Mouse (Mus musculus): ENCODE data around the gene Pakap. TPM values are rescaled to one million over a fixed set of nuclear protein-coding genes. Genes with fewer than 3 reads are reported as not detected.

The Pakap gene
- polyA plus RNA-seq, 1 experiment from 2014 or later = 39.4 TPM

DNA sequence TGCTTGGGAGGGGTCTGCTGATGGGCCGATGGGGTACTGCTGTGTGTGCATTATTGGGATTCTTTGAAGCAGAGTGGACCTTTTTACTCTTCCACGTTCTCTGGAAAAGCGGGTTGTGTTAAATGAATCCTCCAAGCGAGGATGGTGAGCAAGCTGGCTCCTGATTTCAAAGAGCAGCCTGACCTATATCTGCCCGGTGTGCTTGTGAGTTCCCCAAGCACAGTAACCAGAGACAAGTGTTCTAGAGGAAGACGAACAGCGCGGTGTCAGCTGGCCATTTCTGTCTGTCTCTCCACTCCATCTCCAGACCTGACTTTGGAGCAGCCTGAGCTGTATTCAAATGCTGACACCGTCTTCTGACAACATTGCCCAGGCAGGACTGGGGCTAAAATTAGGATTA lies 71.0 kb downstream of the Pakap start:
- H3K36me3 ChIP-seq = no peaks in the 10 kb centered on the region
- peaks cover 27% of the 10 kb centered on the region for H3K4me1 ChIP-seq
- no peak for DNase-seq (ENCODE audit: low spot score)
- WGBS = 87% methylated on average over 9 of the region's 9 CpGs
- 0 out of 2 replicates have a peak, but pooled peaks cover 4% of the 10 kb centered on the region for H3K27me3 ChIP-seq (ENCODE audit: low read depth, poor library complexity, severe bottlenecking)
- H3K4me3 ChIP-seq = no peak overlapping the region
- no peaks in the 10 kb centered on the region for H3K9me3 ChIP-seq (replicated peaks)
- no peak overlapping the region for H3K27ac ChIP-seq

DNA sequence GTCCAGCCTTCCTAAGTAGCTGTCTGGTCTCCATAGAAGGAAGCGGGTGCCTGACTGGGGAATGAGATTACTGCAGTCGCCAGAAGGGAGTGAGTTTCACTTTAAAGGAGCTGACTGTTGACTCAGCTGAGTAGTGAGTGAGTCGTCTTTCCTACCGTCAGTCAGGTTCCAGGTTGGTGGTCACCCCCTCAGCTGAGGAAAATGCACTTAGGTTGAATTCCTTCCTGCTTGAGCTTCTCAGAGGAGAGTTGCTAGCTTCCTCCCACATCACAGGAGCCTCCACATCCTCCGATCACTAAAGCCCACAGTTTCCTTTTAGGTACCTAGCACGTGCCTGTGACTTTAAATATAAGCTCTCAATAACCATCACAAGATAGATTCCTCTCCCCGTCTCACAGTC lies 72.2 kb downstream of the Pakap start:
- Histone ChIP-seq H3K27ac (no peak overlapping the region), H3K9me3 (replicated peaks) (no peaks in the 10 kb centered on the region), H3K4me1 (peaks cover 24% of the 10 kb centered on the region)

DNA sequence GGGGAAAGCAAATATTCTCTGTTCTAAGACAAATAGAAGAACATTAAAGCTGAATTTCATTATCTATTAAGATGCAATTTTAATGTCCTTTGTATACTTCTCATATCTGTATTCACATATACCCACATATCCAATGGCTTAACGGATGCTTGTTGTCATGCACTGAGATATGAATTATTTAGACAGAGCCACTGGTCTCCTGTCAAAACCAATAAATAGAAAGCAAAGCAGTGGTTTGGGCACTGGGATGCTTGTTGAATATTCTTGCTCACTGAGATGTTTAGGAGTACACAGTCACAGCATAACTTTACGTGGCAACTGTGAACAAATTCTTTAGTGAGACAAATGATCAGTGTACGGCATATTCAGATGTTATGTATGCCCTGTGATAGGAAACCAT lies 73.0 kb downstream of the Pakap start:
- Histone ChIP-seq H3K36me3 (no peaks in the 10 kb centered on the region), H3K9me3 (replicated peaks) (no peaks in the 10 kb centered on the region), H3K4me3 (no peak overlapping the region), H3K27ac (no peak overlapping the region), H3K27me3 (ENCODE audit: low read depth, poor library complexity, severe bottlenecking) (0 out of 2 replicates have a peak, but pooled peaks cover 4% of the 10 kb centered on the region), H3K4me1 (peaks cover 24% of the 10 kb centered on the region)
- 92% methylated on average over 3 of the region's 3 CpGs for WGBS
- DNase-seq (ENCODE audit: low spot score) = no peak

More for the DNA sequence above, 72.2 kb downstream of the Pakap start:
- H3K4me3 ChIP-seq = no peak overlapping the region
- DNase-seq (ENCODE audit: low spot score) = no peak
- H3K36me3 ChIP-seq = no peaks in the 10 kb centered on the region
- 0 out of 2 replicates have a peak, but pooled peaks cover 4% of the 10 kb centered on the region for H3K27me3 ChIP-seq (ENCODE audit: low read depth, poor library complexity, severe bottlenecking)
- 55% methylated on average over 7 of the region's 7 CpGs for WGBS

DNA sequence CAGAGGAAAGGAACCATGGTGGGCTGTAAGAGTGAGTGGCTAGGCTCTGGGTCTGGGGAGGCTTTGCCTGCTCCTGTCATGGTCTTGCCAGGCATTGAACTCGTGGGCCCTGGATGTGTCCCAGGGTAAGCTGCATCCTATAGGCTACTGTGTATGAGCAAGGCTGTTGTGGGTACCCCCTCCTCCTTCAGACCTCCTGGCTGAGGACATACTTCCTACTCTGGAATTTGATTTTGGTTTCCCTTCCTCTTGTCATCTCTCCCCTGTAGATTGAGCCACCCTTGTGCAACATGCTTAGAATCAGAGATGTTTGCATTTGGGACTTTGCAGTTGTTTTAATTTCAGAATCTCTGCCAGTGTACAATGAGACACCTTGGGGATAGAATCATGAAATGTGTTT lies 83.0 kb downstream of the Pakap start:
- H3K4me3 ChIP-seq = no peak overlapping the region
- H3K4me1 ChIP-seq = no peaks in the 10 kb centered on the region
- no peak overlapping the region for H3K27ac ChIP-seq
- H3K36me3 ChIP-seq = peaks cover 9% of the 10 kb centered on the region; the same call in 1 of the 2 replicates
- H3K9me3 ChIP-seq (replicated peaks) = no peaks in the 10 kb centered on the region
- DNase-seq (ENCODE audit: low spot score) = no peak
- H3K27me3 ChIP-seq (ENCODE audit: low read depth, poor library complexity, severe bottlenecking) = no peaks in the 10 kb centered on the region
- 86% methylated on average over 1 of the region's 1 CpGs for WGBS

DNA sequence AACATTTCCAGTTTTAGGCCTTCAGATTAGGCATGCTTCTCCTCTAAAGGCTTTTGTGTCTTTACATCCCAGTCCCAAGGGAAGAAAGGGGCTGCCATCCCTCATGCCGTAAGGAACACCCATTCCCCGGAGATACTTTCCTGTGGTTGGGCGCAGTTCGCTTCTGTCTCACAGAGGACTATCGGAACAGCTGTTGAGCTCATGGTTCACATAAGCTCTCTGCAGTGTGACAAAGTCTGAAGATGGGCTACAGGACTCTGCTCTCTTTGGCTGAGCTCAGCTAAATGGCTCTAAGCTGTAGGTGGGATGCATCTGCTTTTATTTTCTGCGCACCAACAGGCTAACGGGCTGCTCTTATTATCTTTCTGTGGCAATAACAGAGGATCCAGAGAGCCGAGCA lies 83.6 kb downstream of the Pakap start:
- peaks cover 9% of the 10 kb centered on the region; the same call in 1 of the 2 replicates for H3K36me3 ChIP-seq
- WGBS = 94% methylated on average over 8 of the region's 8 CpGs

DNA sequence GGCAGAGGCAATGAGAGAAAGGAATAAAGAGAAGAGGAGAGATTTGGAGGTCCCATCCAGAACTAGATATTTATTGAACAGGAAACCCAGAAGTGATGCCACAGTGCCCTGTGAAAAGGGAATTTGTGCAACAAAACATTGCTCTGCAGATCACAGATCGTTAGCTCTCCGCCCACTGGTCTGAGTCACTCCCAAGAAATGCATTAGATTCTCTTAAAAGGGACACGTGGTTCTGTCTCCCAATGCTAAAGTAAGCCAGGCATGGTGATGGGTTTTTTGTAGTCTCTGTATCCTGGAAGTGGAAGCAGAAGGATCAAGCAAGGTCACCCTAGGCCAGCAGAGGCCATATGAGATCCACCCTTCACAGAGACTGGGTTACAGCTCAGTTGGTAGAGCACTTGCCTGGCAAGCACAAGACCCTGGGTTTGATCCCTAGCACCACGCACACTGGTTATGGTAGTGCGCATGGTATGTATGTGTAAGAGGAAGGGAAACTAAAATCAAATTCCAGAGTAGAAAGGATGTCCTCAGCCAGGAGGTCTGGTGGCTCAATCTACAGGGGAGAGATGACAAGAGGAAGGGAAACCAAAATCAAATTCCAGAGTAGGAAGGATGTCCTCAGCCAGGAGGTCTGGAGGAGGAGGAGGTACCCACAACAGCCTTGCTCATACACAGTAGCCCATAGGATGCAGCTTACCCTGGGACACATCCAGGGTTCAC lies 84.4 kb downstream of the Pakap start:
- H3K4me1 ChIP-seq = no peaks in the 10 kb centered on the region
- no peak overlapping the region for H3K4me3 ChIP-seq
- DNase-seq (ENCODE audit: low spot score) = no peak
- no peaks in the 10 kb centered on the region for H3K27me3 ChIP-seq (ENCODE audit: low read depth, poor library complexity, severe bottlenecking)
- 83% methylated on average over 5 of the region's 5 CpGs for WGBS
- peaks cover 15% of the 10 kb centered on the region for H3K36me3 ChIP-seq
- H3K27ac ChIP-seq = no peak overlapping the region
- no peaks in the 10 kb centered on the region for H3K9me3 ChIP-seq (replicated peaks)

More for the DNA sequence above, 83.6 kb downstream of the Pakap start:
- Histone ChIP-seq H3K27me3 (ENCODE audit: low read depth, poor library complexity, severe bottlenecking) (no peaks in the 10 kb centered on the region), H3K4me1 (no peaks in the 10 kb centered on the region), H3K4me3 (no peak overlapping the region), H3K9me3 (replicated peaks) (no peaks in the 10 kb centered on the region), H3K27ac (no peak overlapping the region)
- DNase-seq (ENCODE audit: low spot score) = no peak

DNA sequence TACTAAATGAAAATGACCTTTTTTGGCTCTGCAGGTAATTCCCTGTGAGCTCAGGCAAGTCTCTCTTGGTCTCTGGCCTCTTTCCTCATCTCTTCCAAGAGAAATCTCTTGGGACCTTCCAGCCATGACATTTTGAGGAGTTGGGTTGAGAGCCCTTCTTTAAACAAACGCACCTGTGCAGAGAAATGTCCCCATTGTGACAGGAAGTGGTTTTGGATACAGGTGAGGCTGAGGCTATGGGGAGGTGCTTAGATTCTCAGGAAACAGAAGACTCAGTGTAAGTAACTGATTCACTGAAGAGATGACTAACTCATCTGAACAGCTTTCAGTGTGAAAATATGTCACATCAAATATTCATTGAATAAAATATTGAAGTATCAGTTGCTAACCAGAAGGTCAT lies 88.0 kb downstream of the Pakap start:
- H3K4me3 ChIP-seq = no peak overlapping the region
- DNase-seq (ENCODE audit: low spot score) = no peak
- no peaks in the 10 kb centered on the region for H3K9me3 ChIP-seq (replicated peaks)
- 86% methylated on average over 1 of the region's 1 CpGs for WGBS
- H3K27me3 ChIP-seq (ENCODE audit: low read depth, poor library complexity, severe bottlenecking) = no peaks in the 10 kb centered on the region
- no peak overlapping the region for H3K27ac ChIP-seq
- peaks cover 11% of the 10 kb centered on the region for H3K4me1 ChIP-seq
- peaks cover 9% of the 10 kb centered on the region for H3K36me3 ChIP-seq

DNA sequence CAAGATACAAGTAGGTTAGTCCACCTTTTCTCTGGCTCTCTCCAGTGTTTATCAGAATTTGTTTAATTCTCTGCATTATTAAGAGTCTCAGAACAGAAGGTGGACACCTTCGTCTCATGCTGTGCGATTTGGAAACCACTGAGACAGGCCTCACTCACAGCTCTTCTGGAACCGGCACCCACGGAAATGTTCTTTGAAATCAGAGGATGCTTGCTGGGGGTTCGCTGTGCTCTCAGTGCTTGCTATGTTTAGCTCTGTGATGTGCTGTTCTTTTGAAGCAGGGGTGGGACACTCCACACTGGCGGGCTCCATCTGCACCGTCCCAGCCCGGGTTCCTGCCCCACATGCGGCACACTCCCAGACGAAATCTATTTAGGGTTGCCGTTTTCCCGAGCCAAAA lies 88.4 kb downstream of the Pakap start:
- H3K27me3 ChIP-seq (ENCODE audit: low read depth, poor library complexity, severe bottlenecking) = no peaks in the 10 kb centered on the region
- no peaks in the 10 kb centered on the region for H3K9me3 ChIP-seq (replicated peaks)
- WGBS = 93% methylated on average over 12 of the region's 12 CpGs
- no peak for DNase-seq (ENCODE audit: low spot score)
- peaks cover 13% of the 10 kb centered on the region for H3K4me1 ChIP-seq
- no peak overlapping the region for H3K4me3 ChIP-seq
- H3K36me3 ChIP-seq = peaks cover 9% of the 10 kb centered on the region
- no peak overlapping the region for H3K27ac ChIP-seq

DNA sequence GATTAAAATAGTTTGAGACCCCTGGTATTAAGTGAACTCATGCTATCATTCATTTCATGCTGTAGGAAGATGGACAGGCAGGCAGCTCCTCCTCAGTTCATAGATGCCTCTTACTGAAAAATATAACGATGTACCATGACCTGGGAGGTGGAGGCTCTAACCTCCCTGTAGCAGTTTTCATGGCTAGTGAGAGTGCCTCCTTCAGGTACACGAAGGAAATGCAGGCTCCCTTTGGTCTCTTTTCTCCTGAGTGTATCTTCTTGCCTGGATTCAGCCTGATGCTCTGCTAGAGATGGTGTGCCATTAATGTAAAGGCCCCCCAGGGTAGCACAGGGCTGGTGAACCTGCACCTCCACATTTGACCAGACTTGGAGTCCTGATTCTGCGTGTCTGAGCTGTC lies 88.9 kb downstream of the Pakap start:
- H3K9me3 ChIP-seq (replicated peaks) = no peaks in the 10 kb centered on the region
- 87% methylated on average over 3 of the region's 3 CpGs for WGBS
- no peak overlapping the region for H3K27ac ChIP-seq
- H3K27me3 ChIP-seq (ENCODE audit: low read depth, poor library complexity, severe bottlenecking) = no peaks in the 10 kb centered on the region
- H3K36me3 ChIP-seq = peaks cover 9% of the 10 kb centered on the region; the same call in 1 of the 2 replicates
- peaks cover 13% of the 10 kb centered on the region for H3K4me1 ChIP-seq
- DNase-seq (ENCODE audit: low spot score) = no peak
- H3K4me3 ChIP-seq = no peak overlapping the region

DNA sequence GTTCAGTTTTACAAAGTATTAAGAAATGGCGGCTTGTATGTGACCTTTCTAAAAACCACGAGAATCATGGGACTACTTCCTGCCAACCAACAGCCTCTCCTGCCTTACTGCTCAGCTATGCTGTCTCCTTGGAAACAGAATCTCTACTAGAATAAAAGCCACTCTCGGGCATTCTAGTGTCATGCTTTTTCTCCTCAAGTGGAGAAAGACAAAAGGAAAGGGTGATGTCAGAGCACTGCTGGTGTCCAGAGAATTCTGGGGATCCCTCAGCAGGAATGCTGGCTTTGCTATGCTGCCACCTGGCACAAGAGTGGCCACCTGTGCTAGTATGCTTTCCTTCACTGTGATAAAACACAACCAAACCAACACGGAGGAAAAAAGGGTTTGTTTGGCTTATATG lies 92.5 kb downstream of the Pakap start:
- peaks cover 13% of the 10 kb centered on the region for H3K4me1 ChIP-seq
- H3K27me3 ChIP-seq (ENCODE audit: low read depth, poor library complexity, severe bottlenecking) = no peaks in the 10 kb centered on the region
- H3K27ac ChIP-seq = no peak overlapping the region
- WGBS = 41% methylated on average over 4 of the region's 4 CpGs
- DNase-seq (ENCODE audit: low spot score) = no peak
- peaks cover 7% of the 10 kb centered on the region; the same call in 1 of the 2 replicates for H3K36me3 ChIP-seq
- no peak overlapping the region for H3K4me3 ChIP-seq
- no peaks in the 10 kb centered on the region for H3K9me3 ChIP-seq (replicated peaks)

DNA sequence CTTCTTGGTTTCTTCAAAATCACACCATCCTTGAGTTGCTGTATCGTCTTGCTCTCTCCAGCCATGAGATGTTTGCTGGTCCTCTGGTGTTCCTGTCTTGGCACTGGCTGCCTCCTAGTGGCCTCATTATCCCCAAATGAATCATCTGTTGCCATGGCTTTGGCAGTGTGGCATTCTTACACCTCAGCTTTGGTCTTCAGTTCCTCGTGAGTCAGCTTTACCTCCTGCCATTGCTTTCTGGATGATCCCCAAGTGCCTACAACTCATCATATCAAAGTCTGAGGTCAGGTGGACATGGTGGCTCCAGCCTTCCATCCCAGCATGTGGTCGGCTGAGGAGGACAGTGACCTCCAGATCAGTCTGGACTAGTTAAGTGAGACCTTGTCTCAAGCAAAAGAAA lies 98.1 kb downstream of the Pakap start:
- H3K27me3 ChIP-seq (ENCODE audit: low read depth, poor library complexity, severe bottlenecking) = no peaks in the 10 kb centered on the region
- WGBS = 82% methylated on average over 3 of the region's 3 CpGs
- no peak overlapping the region for H3K27ac ChIP-seq
- H3K36me3 ChIP-seq = no peaks in the 10 kb centered on the region
- no peak overlapping the region for H3K4me3 ChIP-seq
- peaks cover 8% of the 10 kb centered on the region for H3K4me1 ChIP-seq
- DNase-seq (ENCODE audit: low spot score) = no peak
- H3K9me3 ChIP-seq (replicated peaks) = no peaks in the 10 kb centered on the region

DNA sequence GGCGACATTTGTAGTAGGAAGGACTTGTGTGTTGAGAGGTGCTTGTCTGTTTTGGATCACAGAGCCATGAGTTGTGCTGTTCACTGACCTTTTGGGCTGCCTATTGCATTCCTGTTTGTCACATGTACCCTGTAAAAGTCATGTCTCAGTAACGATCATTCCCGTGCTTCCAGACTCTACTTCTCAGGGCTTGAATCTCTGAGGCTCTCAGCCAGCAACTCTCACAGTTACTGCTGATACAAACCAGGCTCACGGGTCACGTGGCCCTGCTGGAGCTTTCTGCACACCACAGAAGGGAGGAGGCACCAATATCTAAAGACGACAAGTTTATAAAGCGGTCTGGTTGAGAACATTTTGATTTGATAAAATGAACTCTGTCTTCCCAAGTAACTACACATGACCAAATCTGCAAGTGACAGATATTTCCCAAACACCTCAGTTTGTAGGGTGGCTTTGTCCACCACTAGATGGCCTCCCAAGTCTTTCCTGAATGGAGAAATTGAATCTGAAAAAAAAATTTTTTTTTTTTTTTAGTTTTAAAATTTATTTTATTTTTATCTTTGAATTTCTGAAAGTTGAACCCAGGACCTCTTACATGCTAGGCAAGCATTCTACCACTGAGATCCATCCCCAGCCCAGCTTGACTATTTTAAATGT lies 103.0 kb downstream of the Pakap start:
- H3K27me3 ChIP-seq (ENCODE audit: low read depth, poor library complexity, severe bottlenecking) = no peaks in the 10 kb centered on the region
- H3K9me3 ChIP-seq (replicated peaks) = no peaks in the 10 kb centered on the region
- H3K4me3 ChIP-seq = no peak overlapping the region
- H3K36me3 ChIP-seq = no peaks in the 10 kb centered on the region
- H3K27ac ChIP-seq = no peak overlapping the region; the same call in 1 of the 2 replicates
- peak; percentile 47 for DNase-seq (ENCODE audit: low spot score)
- H3K4me1 ChIP-seq = peaks cover 38% of the 10 kb centered on the region
- 43% methylated on average over 7 of the region's 7 CpGs for WGBS

DNA sequence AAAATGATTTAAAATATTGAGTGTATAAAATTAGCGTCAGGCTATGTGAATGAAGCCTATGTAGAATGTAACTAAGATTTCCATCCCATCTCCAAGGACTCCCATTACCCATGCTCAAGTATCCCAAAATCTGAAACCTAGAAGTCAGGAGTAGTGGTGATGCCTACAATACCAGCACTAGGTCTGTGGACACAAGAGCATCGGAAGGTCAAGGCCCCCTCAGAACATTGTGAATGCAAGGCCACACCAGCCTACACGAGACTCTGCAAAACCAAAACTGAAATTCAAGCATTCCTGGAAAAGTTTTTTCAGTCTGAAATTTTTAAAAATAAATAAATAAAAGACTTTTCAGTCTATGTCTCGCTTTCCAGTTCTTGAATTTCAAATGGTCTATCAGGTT lies 104.6 kb downstream of the Pakap start:
- Histone ChIP-seq H3K4me1 (peaks cover 38% of the 10 kb centered on the region), H3K9me3 (replicated peaks) (no peaks in the 10 kb centered on the region), H3K36me3 (no peaks in the 10 kb centered on the region), H3K27ac (no peak overlapping the region), H3K27me3 (ENCODE audit: low read depth, poor library complexity, severe bottlenecking) (no peaks in the 10 kb centered on the region), H3K4me3 (no peak overlapping the region)
- WGBS = 88% methylated on average over 4 of the region's 4 CpGs
- no peak for DNase-seq (ENCODE audit: low spot score)

Data from limb, embryonic 10.5 days (tissue).